Mouse (Mus musculus) gastrocnemius, postnatal 36 days (tissue): ENCODE results near the gene Gdi2. TPM values are rescaled to one million over a fixed set of nuclear protein-coding genes. Genes with fewer than 3 reads are reported as not detected.
"Not testable (repeated sequence)": the region's sequence is repeated elsewhere in the genome, so short reads cannot be mapped to it uniquely, and the experiment has no call there.

Source experiments
- DNase-seq, 2 experiments: peaks; one replicate each; pipeline ENCODE4 v3.0.0; 2022
- intact Hi-C: fragments of 180-260 bp; cut with DNase I; formaldehyde crosslinking; loops from one replicate; pipeline ENCODE4 v1.15.1; 2025
- long read RNA-seq, 2 experiments: library from polyadenylated mRNA; stranded (forward); transcript quantifications; one replicate each; pipeline ENCODE4 v2.0.0; 2021
- total RNA-seq, 2 experiments: library from RNA; stranded (reverse); gene quantifications; 2 replicates each; pipeline ENCODE4 v1.2.3; 2021

Gdi2 gene
- total RNA-seq, result 100 to 1,000 TPM; 121 to 134 TPM
- long read RNA-seq, experiment 1, full-length matches to known transcripts, result 50 of 56 reads
- long read RNA-seq, experiment 1, partial matches to known transcripts, result 5 of 56 reads
- long read RNA-seq, experiment 1, other reads (novel, unspliced or antisense), result 1 of 56 reads
- long read RNA-seq, experiment 2, full-length matches to known transcripts, result 61 of 69 reads
- long read RNA-seq, experiment 2, partial matches to known transcripts, result 6 of 69 reads
- long read RNA-seq, experiment 2, other reads (novel, unspliced or antisense), result 2 of 69 reads

DNA sequence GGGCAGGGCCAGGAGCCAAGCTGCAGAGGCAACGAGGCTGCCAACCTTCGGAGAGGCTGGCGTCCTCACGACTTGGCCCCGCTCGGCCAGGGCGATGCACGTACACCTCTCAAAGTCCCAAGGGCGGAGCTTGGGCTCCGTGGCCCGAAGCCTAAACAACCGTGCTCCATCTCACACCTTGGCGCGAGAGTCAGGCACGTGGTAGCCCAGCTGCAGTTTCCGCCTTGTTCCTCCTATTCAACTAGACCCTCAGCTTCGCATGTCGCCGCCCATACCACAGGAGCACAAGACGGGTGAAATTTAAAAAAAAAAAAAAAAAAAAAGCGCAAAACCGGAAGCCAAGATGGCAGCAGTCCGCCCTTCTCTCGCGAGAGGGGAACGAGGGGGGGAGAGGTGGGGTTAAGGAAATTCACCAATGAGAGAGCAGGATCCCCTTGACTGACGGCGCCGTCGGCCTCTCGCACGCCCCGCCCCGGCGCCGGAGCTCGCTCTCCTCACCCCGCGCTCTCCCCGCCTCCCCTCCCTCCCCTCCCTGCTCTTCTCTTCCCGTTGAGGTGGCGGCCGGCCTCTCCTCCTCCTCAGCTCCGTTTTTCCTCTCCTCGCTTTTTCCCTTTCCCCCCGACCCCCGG, at the start of gene Gdi2:
TSS of gene Gdi2 (plus strand) at position 470 of the 629 bp plus-strand sequence.
- intact Hi-C loops, result loop anchor here (2.0 kb wide), 1 partner anchor 73 kb away; the partner anchor contains the start of gene Fam208b
- peak; percentile 88 to 91 for DNase-seq

- intact Hi-C loops, result no loop called here
- no peak for DNase-seq
Measured at GRCm38 (mm10) chr13:3495526-3495925, 42.3 kb upstream of the Gdi2 start.

DNA sequence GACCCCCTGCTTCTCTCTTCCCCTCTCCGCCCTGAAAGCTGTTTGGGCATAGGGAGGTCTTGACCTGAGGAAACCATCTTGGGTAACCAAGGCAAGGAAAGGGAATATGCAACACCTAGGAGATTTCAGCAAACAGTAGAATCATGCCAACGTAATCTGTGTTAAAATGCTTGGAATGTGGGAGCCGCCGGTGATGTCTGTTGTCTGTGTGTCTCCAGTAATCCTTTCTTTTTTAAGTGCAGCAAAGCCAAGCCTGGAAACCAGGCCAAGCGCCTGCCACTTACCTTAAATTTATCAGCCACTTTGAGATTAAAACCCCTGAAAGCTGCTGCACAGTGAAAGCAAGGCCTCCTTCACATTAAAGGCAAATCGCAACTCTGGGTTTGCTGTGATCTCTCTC, 36.8 kb upstream of the Gdi2 start:
- DNase-seq, intact Hi-C loops: not testable (repeated sequence)

DNA sequence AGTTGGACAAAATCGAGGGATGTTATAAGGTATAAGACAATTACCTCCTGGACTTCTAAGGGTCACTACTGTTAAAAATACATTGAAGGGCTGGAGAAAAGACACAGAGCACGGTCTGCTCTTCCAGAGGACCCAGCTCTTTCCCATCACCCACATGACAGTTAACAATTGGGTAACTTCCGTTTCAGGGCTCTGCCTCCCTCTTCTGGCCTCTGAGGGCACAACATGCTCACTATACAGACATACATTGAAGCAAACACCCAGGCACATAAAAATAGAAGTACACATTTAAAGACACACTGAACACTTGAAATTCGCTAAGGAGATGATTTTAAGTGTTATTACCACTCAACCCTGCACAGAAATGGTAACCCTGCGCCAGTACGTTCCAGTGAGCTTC, 22.5 kb upstream of the Gdi2 start:
- intact Hi-C loops, DNase-seq: not testable (repeated sequence)

DNA sequence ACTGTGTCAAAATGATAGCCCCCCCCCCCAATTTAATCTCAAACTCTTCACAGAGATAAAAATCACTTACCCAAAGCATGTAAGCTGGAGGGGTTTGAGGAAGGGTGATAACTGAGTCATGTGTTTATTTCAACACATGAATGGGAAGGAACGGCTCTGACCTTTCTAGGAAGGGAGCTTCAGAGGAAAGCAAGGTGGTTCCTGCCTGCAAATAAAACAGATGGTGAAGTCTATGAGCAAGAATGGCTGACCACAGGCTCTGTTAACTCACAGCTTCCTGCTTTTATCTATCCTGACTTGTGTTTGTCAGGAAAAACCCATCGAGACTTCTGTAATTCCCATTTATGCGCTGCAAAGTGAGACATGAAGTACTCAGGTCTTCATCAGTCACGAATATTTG, 18.5 kb upstream of the Gdi2 start:
- intact Hi-C loops, result not testable (repeated sequence)

GRCm38 (mm10) chr13:3519994-3520393, 17.9 kb upstream of the Gdi2 start:
- intact Hi-C loops, DNase-seq: not testable (repeated sequence)

More for the DNA sequence above, 18.5 kb upstream of the Gdi2 start:
- DNase-seq, result not testable (repeated sequence)

GRCm38 (mm10) chr13:3523459-3523858, 14.4 kb upstream of the Gdi2 start:
- DNase-seq, result no peak
- intact Hi-C loops, result no loop called here

DNA sequence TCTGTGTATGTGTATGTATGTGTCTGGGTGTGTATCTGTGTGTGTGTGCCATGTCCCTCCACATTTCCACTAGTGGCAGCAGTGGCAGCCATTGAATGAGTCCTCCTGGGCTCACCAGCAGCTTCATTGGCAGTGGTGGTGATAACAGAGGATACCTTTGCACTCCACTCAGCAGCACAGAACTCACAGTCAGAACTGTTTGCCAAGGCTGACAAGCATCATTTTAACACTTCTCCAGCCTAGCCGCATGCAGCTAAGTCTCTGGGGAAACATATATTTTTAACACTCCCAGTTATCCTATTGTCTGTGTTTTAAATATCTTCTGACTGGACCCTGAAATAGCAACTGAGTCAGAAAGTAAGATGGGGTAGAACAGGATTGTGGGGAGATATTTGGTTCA, 13.9 kb upstream of the Gdi2 start:
- intact Hi-C loops, result no loop called here
- no peak for DNase-seq

DNA sequence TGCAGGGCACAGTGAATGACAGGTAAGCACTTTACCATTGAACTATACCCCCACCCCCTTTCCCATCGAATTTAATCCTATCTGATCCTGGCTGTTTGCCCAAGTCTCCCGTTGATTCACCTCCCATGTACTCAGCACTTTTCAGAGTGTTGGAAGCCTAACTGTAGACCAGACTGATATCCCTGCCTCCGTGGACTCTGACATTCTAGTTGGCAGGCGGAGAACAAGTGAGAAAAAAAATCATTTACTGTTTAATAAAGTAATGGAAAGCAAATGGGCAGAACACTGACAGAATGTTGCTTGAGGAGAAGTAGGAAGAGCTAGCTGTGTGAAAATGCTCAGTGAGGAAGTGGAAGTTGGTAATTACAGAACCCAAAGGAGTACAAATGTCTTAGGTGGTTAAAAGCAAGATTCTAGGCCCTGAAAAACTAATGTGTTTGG, 12.2 kb upstream of the Gdi2 start:
- no peak for DNase-seq
- intact Hi-C loops, result no loop called here

GRCm38 (mm10) chr13:3526328-3526727, 11.5 kb upstream of the Gdi2 start:
- DNase-seq, result no peak
- intact Hi-C loops, result no loop called here

DNA sequence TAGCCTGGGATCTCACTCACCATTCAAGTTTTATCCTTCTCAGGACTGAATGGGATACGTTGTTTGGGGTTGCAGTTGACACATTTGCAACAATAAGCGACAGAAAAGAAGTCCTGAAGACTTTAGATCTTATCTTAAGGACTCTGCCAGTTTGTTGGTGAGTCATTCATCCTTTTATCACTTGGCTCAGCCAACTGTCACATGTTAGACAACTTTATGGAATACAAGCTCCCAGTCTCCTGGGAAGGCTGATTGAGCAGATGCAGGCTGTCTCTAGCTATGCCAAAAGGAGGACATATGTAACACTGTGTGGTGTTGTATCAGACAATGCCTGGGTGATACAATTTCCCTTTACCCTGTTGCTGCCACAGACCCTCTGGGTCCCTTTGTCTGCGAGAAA, 7.4 kb upstream of the Gdi2 start:
- intact Hi-C loops, result no loop called here
- no peak for DNase-seq

DNA sequence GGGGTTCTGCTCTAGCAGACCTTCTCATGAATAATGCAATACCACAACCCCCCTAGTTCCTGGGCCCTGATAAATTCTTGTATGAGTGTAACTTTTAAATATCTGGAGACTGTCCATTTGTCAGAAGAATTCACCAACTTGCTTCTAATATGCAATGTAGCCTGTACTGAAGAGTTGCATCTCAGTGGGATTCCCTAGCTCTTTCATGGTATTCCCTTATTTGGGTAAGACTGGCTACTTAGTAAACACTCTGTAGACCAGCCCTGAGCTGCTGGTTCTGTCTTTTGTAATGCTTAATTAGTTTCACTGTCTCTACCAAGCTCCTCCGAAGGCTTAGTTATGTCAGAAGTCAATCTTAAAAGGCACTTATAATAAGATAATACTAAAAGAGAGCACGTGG, 6.7 kb upstream of the Gdi2 start:
- DNase-seq, intact Hi-C loops: not testable (repeated sequence)

- intact Hi-C loops, result no loop called here
- DNase-seq, result no peak
Measured at GRCm38 (mm10) chr13:3531692-3532320, 6.1 kb upstream of the Gdi2 start.

GRCm38 (mm10) chr13:3532451-3532850, 5.4 kb upstream of the Gdi2 start:
- intact Hi-C loops, result no loop called here

GRCm38 (mm10) chr13:3534146-3534545, 3.7 kb upstream of the Gdi2 start:
- intact Hi-C loops, result no loop called here
- no peak for DNase-seq

More at GRCm38 (mm10) chr13:3532451-3532850, 5.4 kb upstream of the Gdi2 start:
- DNase-seq, result no peak

GRCm38 (mm10) chr13:3538223-3538968, 533 bp downstream of the Gdi2 start:
- intact Hi-C loops, result loop anchor here (2.0 kb wide), 1 partner anchor 72 kb away; the partner anchor contains the start of gene Fam208b
- DNase-seq, result peak; percentile 72 to 78

DNA sequence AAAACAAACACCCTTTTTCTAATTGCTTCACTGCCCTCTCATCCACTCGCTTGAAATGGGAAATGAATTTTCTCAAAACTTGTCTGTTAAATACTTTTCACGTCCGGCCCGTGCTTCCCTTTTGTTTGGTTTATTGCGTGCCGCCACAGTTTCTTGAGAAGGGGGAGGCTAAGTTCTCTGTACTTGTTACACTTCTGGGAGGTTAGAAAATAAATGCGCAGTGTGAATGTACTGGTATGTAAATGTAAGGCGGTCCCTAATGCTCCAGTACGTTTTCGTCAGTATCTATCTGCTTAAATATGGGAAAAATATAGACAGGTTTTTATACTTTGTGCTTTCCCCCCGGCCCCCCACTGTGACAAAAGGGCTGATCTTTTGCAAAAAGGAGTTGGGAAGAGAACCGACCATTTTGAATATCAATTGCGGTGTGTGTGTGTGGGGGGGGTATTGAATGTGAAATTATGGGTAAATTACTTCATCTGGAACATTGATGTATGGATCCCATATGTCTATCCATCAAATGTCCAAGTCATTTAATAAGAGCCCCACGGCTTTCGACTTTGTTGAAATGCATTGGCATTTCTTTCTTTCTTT, 1.2 kb downstream of the Gdi2 start:
- no peak for DNase-seq
- intact Hi-C loops, result loop anchor here (2.0 kb wide), 1 partner anchor 72 kb away; the partner anchor contains the start of gene Fam208b

GRCm38 (mm10) chr13:3540166-3540565, 2.3 kb downstream of the Gdi2 start:
- intact Hi-C loops, result no loop called here
- DNase-seq, result no peak

DNA sequence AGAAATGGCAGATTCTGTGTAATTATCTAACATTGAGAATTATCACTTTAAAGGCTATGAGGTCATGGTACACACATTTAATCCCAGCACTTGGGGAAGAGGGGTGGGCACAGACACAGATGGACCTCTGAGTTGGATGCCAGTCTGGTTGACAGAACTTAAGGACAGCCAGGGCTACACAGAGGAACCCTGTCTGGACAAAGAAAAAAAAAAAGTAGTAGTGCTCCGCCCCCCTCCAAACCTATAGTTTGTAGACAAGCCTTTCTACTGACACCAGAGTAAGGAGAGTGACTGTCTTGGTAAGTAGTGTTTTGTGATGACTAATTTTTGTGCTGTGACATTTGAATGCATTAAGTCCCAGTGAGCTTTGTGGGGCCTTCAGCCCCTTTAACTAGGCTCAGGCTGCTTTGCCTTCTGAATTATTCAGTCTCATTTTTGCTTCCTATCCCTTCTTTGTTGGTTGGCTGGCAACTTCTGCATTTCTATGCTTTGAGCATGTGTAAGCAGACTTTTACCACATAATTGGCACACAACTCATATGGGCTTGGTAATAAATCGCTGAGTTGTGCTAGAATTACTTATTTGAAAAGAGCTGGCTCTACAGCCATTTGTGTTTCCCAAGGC, 3.4 kb downstream of the Gdi2 start:
- DNase-seq, result no peak
- intact Hi-C loops, result no loop called here
